ENCODE assay signal across 14 mouse cellular contexts in genomic region chr2:75695676-75696350, GRCm38 (mm10). TPM values are rescaled to one million over a fixed set of nuclear protein-coding genes. Genes with fewer than 3 reads are reported as not detected.
DNase-seq lines count a peak whose midpoint lies in the region; ATAC-seq and TF ChIP-seq lines count a peak whose summit lies in the region.
"Had no signal": no experiment of that assay in that cellular context is flagged by ENCODE, and none has a peak within 500 bp of the region (broad histone marks: within the 10 kb centered on the region; RNA-seq: fewer than 3 reads in every experiment).

No protein-coding gene starts in this region.

- peaks cover 15% of the 10 kb centered on the region for H3K79me2 ChIP-seq in heart, adult 2 months (replicated peaks; ENCODE audit: control insufficient read depth, insufficient read depth, low read length)

- intact Hi-C loops in heart, adult 2 months (cut with DNase I), result no loop called here
- intact Hi-C loops in heart, postnatal 10 days (cut with DNase I), result no loop called here

- no peaks in the 10 kb centered on the region for H3K9me3 ChIP-seq in lung, embryonic 16.5 days (ENCODE audit: control insufficient read depth, low read length)
- H3K9me3 ChIP-seq in intestine, postnatal 0 days (ENCODE audit: control insufficient read depth), result no peaks in the 10 kb centered on the region
- no peaks in the 10 kb centered on the region for H3K9me3 ChIP-seq in stomach, postnatal 0 days (ENCODE audit: control insufficient read depth, low read length)
- H3K9me3 ChIP-seq: embryonic facial prominence, embryonic 13.5 days; hindbrain, embryonic 10.5 days; neural tube, embryonic 15.5 days had no signal

- H3K4me1 ChIP-seq in heart, adult 2 months (ENCODE audit: control insufficient read depth, insufficient read depth, low read length), result peaks cover 46% of the 10 kb centered on the region
- peaks cover 34% of the 10 kb centered on the region for H3K4me1 ChIP-seq in lung, embryonic 16.5 days (replicated peaks; ENCODE audit: control insufficient read depth, insufficient read depth, low read length)
- peaks cover 26% of the 10 kb centered on the region for H3K4me1 ChIP-seq in intestine, postnatal 0 days (replicated peaks; ENCODE audit: control insufficient read depth, insufficient read depth, low read length)
- peaks cover 6% of the 10 kb centered on the region for H3K4me1 ChIP-seq in stomach, postnatal 0 days (replicated peaks; ENCODE audit: control insufficient read depth, insufficient read depth)

- no peak for TF ChIP-seq POLR2A in heart, adult 2 months (IDR thresholded peaks at IDR 0.05; ENCODE audit: insufficient read depth, low read depth, low read length)

- no peak for TF ChIP-seq CTCF in heart, adult 2 months (IDR thresholded peaks at IDR 0.05)
- no peak for TF ChIP-seq CTCF in intestine, postnatal 0 days (IDR thresholded peaks at IDR 0.05; ENCODE audit: low read depth)
- no peak for TF ChIP-seq CTCF in stomach, postnatal 0 days (IDR thresholded peaks at IDR 0.05; ENCODE audit: low read depth)

- H3K9ac ChIP-seq in heart, adult 2 months (ENCODE audit: low read depth, low read length), result no peak overlapping the region
- 0 out of 2 replicates have a peak overlapping the region, but pooled peaks have one; percentile 14 for H3K9ac ChIP-seq in lung, embryonic 16.5 days (ENCODE audit: low read length)
- no peak overlapping the region for H3K9ac ChIP-seq in intestine, postnatal 0 days (ENCODE audit: low read depth, low read length)
- no peak overlapping the region; the same call in 1 of the 2 replicates for H3K9ac ChIP-seq in stomach, postnatal 0 days (ENCODE audit: low read length)
- H3K9ac ChIP-seq: embryonic facial prominence, embryonic 13.5 days; neural tube, embryonic 15.5 days had no signal

- H3K27me3 ChIP-seq in heart, adult 2 months (ENCODE audit: control insufficient read depth, insufficient read depth, low read length), result no peaks in the 10 kb centered on the region
- H3K27me3 ChIP-seq in lung, embryonic 16.5 days (ENCODE audit: control insufficient read depth, insufficient read depth, low read depth, low read length), result no peaks in the 10 kb centered on the region
- H3K27me3 ChIP-seq in intestine, postnatal 0 days (replicated peaks; ENCODE audit: control insufficient read depth, insufficient read depth, low read length), result no peaks in the 10 kb centered on the region
- H3K27me3 ChIP-seq in stomach, postnatal 0 days (ENCODE audit: control insufficient read depth, insufficient read depth, low read length), result no peaks in the 10 kb centered on the region
- H3K27me3 ChIP-seq: embryonic facial prominence, embryonic 13.5 days; neural tube, embryonic 15.5 days had no signal

- 30% methylated on average over 9 of the region's 9 CpGs for WGBS in heart, adult 2 months
- WGBS in lung, embryonic 16.5 days, result 52% methylated on average over 9 of the region's 9 CpGs
- 24% methylated on average over 9 of the region's 9 CpGs for WGBS in intestine, postnatal 0 days
- WGBS in stomach, postnatal 0 days, result 35% methylated on average over 9 of the region's 9 CpGs

- no peak for DNase-seq in heart, adult 2 months
- no peak for DNase-seq in heart, postnatal 10 days
- no peak for DNase-seq in lung, adult 18-20 months
- DNase-seq in stomach, postnatal 0 days (ENCODE audit: low spot score), result no peak
- no peak for DNase-seq in left cerebral cortex, adult 18-20 months (ENCODE audit: low spot score in 2 of 2)
- DNase-seq: cerebellum, postnatal 36 days; kidney, adult 11 months; kidney, postnatal 4 days; lung, postnatal 14 days had no signal

- H3K27ac ChIP-seq in heart, adult 2 months, result peak overlapping the region; percentile 69
- no peak overlapping the region for H3K27ac ChIP-seq in lung, embryonic 16.5 days (ENCODE audit: low read length)
- H3K27ac ChIP-seq in intestine, postnatal 0 days (ENCODE audit: low read depth, low read length), result peak overlapping the region; percentile 35; the same call in 1 of the 2 replicates
- peak overlapping the region; percentile 2; the same call in 1 of the 2 replicates for H3K27ac ChIP-seq in stomach, postnatal 0 days (replicated peaks)
- H3K27ac ChIP-seq: embryonic facial prominence, embryonic 13.5 days; hindbrain, embryonic 10.5 days; neural tube, embryonic 15.5 days had no signal

- H3K4me3 ChIP-seq in heart, adult 2 months, result peak overlapping the region; percentile 8; the same call in 1 of the 2 replicates
- H3K4me3 ChIP-seq in lung, embryonic 16.5 days (ENCODE audit: low read length), result no peak overlapping the region
- no peak overlapping the region for H3K4me3 ChIP-seq in intestine, postnatal 0 days (ENCODE audit: low read depth, low read length)
- no peak overlapping the region for H3K4me3 ChIP-seq in stomach, postnatal 0 days (ENCODE audit: low read depth, low read length)
- H3K4me3 ChIP-seq: embryonic facial prominence, embryonic 13.5 days; hindbrain, embryonic 10.5 days; neural tube, embryonic 15.5 days had no signal

- H3K36me3 ChIP-seq in heart, adult 2 months (ENCODE audit: control insufficient read depth, insufficient read depth, low read length), result peaks cover 62% of the 10 kb centered on the region
- H3K36me3 ChIP-seq in lung, embryonic 16.5 days (ENCODE audit: control insufficient read depth, insufficient read depth, low read length), result no peaks in the 10 kb centered on the region; the same call in 1 of the 2 replicates
- peaks cover 3% of the 10 kb centered on the region; the same call in 1 of the 2 replicates for H3K36me3 ChIP-seq in intestine, postnatal 0 days (ENCODE audit: control insufficient read depth, insufficient read depth)
- H3K36me3 ChIP-seq in stomach, postnatal 0 days (ENCODE audit: control insufficient read depth, insufficient read depth, low read length), result no peaks in the 10 kb centered on the region; the same call in 1 of the 2 replicates
- H3K36me3 ChIP-seq: embryonic facial prominence, embryonic 13.5 days; hindbrain, embryonic 10.5 days; neural tube, embryonic 15.5 days had no signal

- H3K4me2 ChIP-seq in lung, embryonic 16.5 days (ENCODE audit: low read depth, low read length), result no peak overlapping the region
- H3K4me2 ChIP-seq in intestine, postnatal 0 days (replicated peaks; ENCODE audit: low read depth), result peak overlapping the region; percentile 52
- no peak overlapping the region; the same call in 1 of the 2 replicates for H3K4me2 ChIP-seq in stomach, postnatal 0 days (replicated peaks; ENCODE audit: low read depth)
- H3K4me2 ChIP-seq: embryonic facial prominence, embryonic 13.5 days; neural tube, embryonic 15.5 days had no signal

- TF ChIP-seq EP300 in heart, adult 2 months (IDR thresholded peaks at IDR 0.05; ENCODE audit: insufficient read depth, low read depth, low read length), result no peak
- TF ChIP-seq EP300 in stomach, postnatal 0 days (optimal IDR thresholded peaks at IDR 0.05), result no peak

- ATAC-seq in lung, embryonic 16.5 days (ENCODE audit: low read depth), result no peak
- ATAC-seq in intestine, postnatal 0 days, result no peak
- ATAC-seq in stomach, postnatal 0 days (ENCODE audit: low FRiP score, low TSS enrichment), result no peak

RNA-seq across cellular contexts. Expression of gene Nfe2l2, which starts 8.6 kb away (rescaled TPM):
- 10 to 100 TPM; 56.2 to 67.1 TPM for total RNA-seq in heart, adult 2 months (2021)
- 36.5 and 52.4 TPM in 2 replicates for polyA plus RNA-seq in heart, adult 2 months (2012; rRNA removed)
- 10 to 100 TPM; 63.5 to 64.6 TPM for total RNA-seq in heart, postnatal 10 days (2021)
- polyA plus RNA-seq in lung, embryonic 16.5 days (2015; fragmentation: Nextera tagmentation; extraction: Ambion mirVana), result 134 and 137 TPM in 2 replicates
- 93.6 and 98.0 TPM in 2 replicates for polyA plus RNA-seq in intestine, postnatal 0 days (2015; fragmentation: Nextera tagmentation; extraction: Ambion mirVana)
- 125 and 144 TPM in 2 replicates for polyA plus RNA-seq in stomach, postnatal 0 days (2015; fragmentation: Nextera tagmentation; extraction: Ambion mirVana)
- 10 to 100 TPM; 14.7 TPM for total RNA-seq in left cerebral cortex, adult 18-20 months (2021)

RNA-seq across cellular contexts. Expression of gene Hnrnpa3, which starts 36.8 kb away (rescaled TPM):
- total RNA-seq in heart, adult 2 months (2021), result 100 to 1,000 TPM; 177 to 180 TPM
- 18.5 and 44.9 TPM in 2 replicates for polyA plus RNA-seq in heart, adult 2 months (2012; rRNA removed)
- total RNA-seq in heart, postnatal 10 days (2021), result 100 to 1,000 TPM; 336 to 360 TPM
- polyA plus RNA-seq in lung, embryonic 16.5 days (2015; fragmentation: Nextera tagmentation; extraction: Ambion mirVana), result 298 and 346 TPM in 2 replicates
- polyA plus RNA-seq in intestine, postnatal 0 days (2015; fragmentation: Nextera tagmentation; extraction: Ambion mirVana), result 149 and 151 TPM in 2 replicates
- polyA plus RNA-seq in stomach, postnatal 0 days (2015; fragmentation: Nextera tagmentation; extraction: Ambion mirVana), result 116 and 127 TPM in 2 replicates
- total RNA-seq in left cerebral cortex, adult 18-20 months (2021), result 100 to 1,000 TPM; 268 to 300 TPM
